Mouse (Mus musculus) heart, embryonic 16.5 days (tissue): ENCODE results near the gene Tec. TPM values are rescaled to one million over a fixed set of nuclear protein-coding genes. Genes with fewer than 3 reads are reported as not detected.

Source experiments
- ATAC-seq: fragments of 200-750 bp; cut with Nextera tagmentation; replicated peaks from 2 replicates; pipeline ENCODE4 v1.8.0; 2017; ENCODE audit warnings: moderate number of reproducible peaks; ENCODE audit not compliant: insufficient read depth, low FRiP score; ENCODE audit errors: extremely low read depth
- H3K27ac ChIP-seq: fragments of 300-500 bp; sonication (generic); 2 replicates; pipeline ENCODE4 v1.5.1; 2014; ENCODE audit warnings: mild to moderate bottlenecking, low read length, control low read depth, moderate library complexity
- H3K27me3 ChIP-seq: fragments of 300-500 bp; sonication (generic); 2 replicates; pipeline ENCODE4 v1.6.1; 2014; ENCODE audit warnings: low read length, mixed read lengths; ENCODE audit not compliant: control insufficient read depth, insufficient read depth
- H3K36me3 ChIP-seq: fragments of 300-500 bp; sonication (generic); 2 replicates; pipeline ENCODE4 v1.6.1; 2014; ENCODE audit not compliant: control insufficient read depth, insufficient read depth
- H3K4me1 ChIP-seq: fragments of 300-500 bp; sonication (generic); 2 replicates; pipeline ENCODE4 v1.6.1; 2014; ENCODE audit warnings: low read length, mixed read lengths; ENCODE audit not compliant: control insufficient read depth, insufficient read depth
- H3K4me2 ChIP-seq: fragments of 300-500 bp; sonication (generic); 2 replicates; pipeline ENCODE4 v1.6.1; 2014; ENCODE audit warnings: low read depth, mild to moderate bottlenecking, control low read depth, low read length
- H3K4me3 ChIP-seq: fragments of 300-500 bp; sonication (generic); 2 replicates; pipeline ENCODE4 v1.5.1; 2014; ENCODE audit warnings: mild to moderate bottlenecking, control low read depth, low read length
- H3K9ac ChIP-seq: fragments of 300-500 bp; sonication (generic); 2 replicates; pipeline ENCODE4 v1.6.1; 2014; ENCODE audit warnings: low read length, control low read depth
- H3K9me3 ChIP-seq: fragments of 300-500 bp; sonication (generic); replicated peaks from 2 replicates; pipeline ENCODE4 v1.6.1; 2016; ENCODE audit warnings: low read length; ENCODE audit not compliant: control insufficient read depth
- WGBS: fragments of 180-500 bp; shearing (Covaris S2); extraction: QIAGEN DNeasy Blood & Tissue Kit; methylation state at CpG from one replicate; pipeline ENCODE4 v1.1.7; 2014; 5-methylcytosine and 5-hydroxymethylcytosine counted together
- polyA plus RNA-seq: library from polyadenylated mRNA; unstranded; fragments of >200 nt; fragmentation: Nextera tagmentation; extraction: Ambion mirVana; gene quantifications from 2 replicates; pipeline ENCODE4 v1.2.1, GENCODE M21; 2015

Gene Tec
- polyA plus RNA-seq, 1 experiment from 2014 or later: 23.0 TPM

- Histone ChIP-seq H3K9me3 (peaks cover 5% of the 10 kb centered on the region), H3K4me3 (no peak overlapping the region), H3K4me1 (peaks cover 9% of the 10 kb centered on the region), H3K4me2 (no peak overlapping the region), H3K9ac (no peak overlapping the region), H3K27me3 (no peaks in the 10 kb centered on the region), H3K27ac (no peak overlapping the region), H3K36me3 (no peaks in the 10 kb centered on the region)
- ATAC-seq: no peak
- WGBS: 82% methylated on average over 3 of the region's 3 CpGs
Measured at GRCm38 (mm10) chr5:72839655-72840054, 28.6 kb downstream of the Tec start.

- no peak overlapping the region for H3K9ac ChIP-seq
- no peaks in the 10 kb centered on the region for H3K36me3 ChIP-seq
- WGBS: 62% methylated on average over 2 of the region's 2 CpGs
- no peak overlapping the region for H3K4me3 ChIP-seq
- H3K27ac ChIP-seq: no peak overlapping the region
- no peaks in the 10 kb centered on the region for H3K27me3 ChIP-seq
- H3K4me2 ChIP-seq: no peak overlapping the region
- H3K4me1 ChIP-seq: peaks cover 3% of the 10 kb centered on the region
- peaks cover 5% of the 10 kb centered on the region for H3K9me3 ChIP-seq
- ATAC-seq: no peak
Measured at GRCm38 (mm10) chr5:72838976-72839375, 29.3 kb downstream of the Tec start.

- ATAC-seq: no peak
- no peak overlapping the region for H3K4me2 ChIP-seq
- WGBS: 92% methylated on average over 3 of the region's 3 CpGs
- H3K9ac ChIP-seq: no peak overlapping the region
- H3K27ac ChIP-seq: no peak overlapping the region
- peaks cover 3% of the 10 kb centered on the region for H3K9me3 ChIP-seq
- H3K36me3 ChIP-seq: no peaks in the 10 kb centered on the region
- no peaks in the 10 kb centered on the region for H3K27me3 ChIP-seq
- H3K4me1 ChIP-seq: no peaks in the 10 kb centered on the region
- no peak overlapping the region for H3K4me3 ChIP-seq
Measured at GRCm38 (mm10) chr5:72835656-72836055, 32.6 kb downstream of the Tec start.

DNA sequence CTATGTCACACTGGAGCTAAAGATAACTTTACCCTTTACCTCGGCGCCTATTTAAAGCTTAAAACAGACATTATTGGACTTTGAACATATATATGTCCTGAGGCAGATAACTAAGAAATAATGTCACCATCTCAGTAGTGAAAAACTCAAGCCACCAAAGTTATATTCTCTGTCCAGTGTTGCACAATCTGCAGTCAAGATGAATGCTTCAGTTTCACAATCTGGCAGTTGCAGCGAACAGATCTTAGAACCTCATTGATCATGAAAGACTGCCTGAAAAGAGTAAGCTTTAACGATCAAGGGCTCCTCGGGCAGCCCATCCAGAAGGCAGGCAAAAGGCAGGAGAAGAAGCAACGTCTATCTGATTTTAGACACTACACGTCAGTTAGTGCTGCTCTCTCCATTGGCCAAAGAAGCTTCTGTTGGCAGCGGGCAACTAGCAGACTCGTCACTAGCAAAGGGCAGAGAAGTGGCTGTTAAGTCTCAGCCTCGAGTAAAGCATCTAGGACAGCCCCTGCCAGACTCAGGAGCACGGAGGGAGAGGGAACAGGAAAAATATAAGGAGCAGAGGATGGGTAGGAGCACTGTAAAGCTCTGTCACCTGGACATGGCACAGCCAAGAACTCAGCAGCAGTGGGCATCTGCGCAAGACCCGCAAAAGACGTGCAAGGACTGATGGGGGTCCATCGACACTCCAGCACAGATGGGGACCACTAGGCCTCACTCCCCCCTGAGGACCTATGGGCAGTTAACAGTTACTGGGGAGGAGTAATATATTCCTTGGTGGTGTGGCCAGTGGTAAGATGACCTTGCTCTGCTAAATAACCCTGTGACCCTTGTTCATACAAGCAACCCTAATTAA lies 35.1 kb downstream of the Tec start:
- Histone ChIP-seq H3K27ac (no peak overlapping the region), H3K4me3 (no peak overlapping the region), H3K9ac (no peak overlapping the region), H3K9me3 (peaks cover 3% of the 10 kb centered on the region; the same call in 1 of the 2 replicates), H3K36me3 (no peaks in the 10 kb centered on the region), H3K4me1 (peaks cover 2% of the 10 kb centered on the region; the same call in 1 of the 2 replicates), H3K27me3 (no peaks in the 10 kb centered on the region), H3K4me2 (no peak overlapping the region)
- WGBS: 68% methylated on average over 15 of the region's 15 CpGs
- ATAC-seq: no peak

DNA sequence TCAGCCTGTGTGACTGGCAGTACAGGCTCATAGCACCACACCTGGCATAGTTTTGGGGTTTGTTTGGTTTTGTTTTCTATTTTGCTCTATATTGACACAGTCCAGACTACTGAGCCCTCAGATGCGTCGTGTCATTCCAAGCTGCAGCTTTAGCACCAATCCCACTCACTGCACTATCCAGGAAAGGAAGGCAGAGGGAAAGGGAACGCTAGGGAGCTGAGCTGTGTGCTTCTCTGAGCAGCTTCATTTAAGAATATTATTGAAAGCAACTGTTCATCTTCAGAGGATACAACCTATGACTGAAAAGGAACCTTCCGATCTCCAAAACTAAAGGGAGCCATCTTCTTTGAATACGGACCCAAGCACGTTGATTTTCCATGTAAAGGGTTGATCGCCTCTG lies 36.1 kb downstream of the Tec start:
- H3K9ac ChIP-seq: no peak overlapping the region
- WGBS: 86% methylated on average over 7 of the region's 7 CpGs
- H3K4me1 ChIP-seq: peaks cover 2% of the 10 kb centered on the region; the same call in 1 of the 2 replicates
- H3K9me3 ChIP-seq: no peaks in the 10 kb centered on the region
- no peaks in the 10 kb centered on the region for H3K36me3 ChIP-seq
- H3K27ac ChIP-seq: no peak overlapping the region
- H3K4me3 ChIP-seq: no peak overlapping the region
- no peak for ATAC-seq
- no peaks in the 10 kb centered on the region for H3K27me3 ChIP-seq
- H3K4me2 ChIP-seq: no peak overlapping the region

GRCm38 (mm10) chr5:72830988-72831610 lies 37.2 kb downstream of the Tec start:
- H3K9ac ChIP-seq: no peak overlapping the region
- WGBS: 87% methylated on average over 5 of the region's 5 CpGs
- no peak overlapping the region for H3K4me2 ChIP-seq
- no peaks in the 10 kb centered on the region for H3K27me3 ChIP-seq
- H3K4me3 ChIP-seq: no peak overlapping the region
- H3K27ac ChIP-seq: no peak overlapping the region
- peaks cover 2% of the 10 kb centered on the region; the same call in 1 of the 2 replicates for H3K4me1 ChIP-seq
- no peak for ATAC-seq
- no peaks in the 10 kb centered on the region for H3K9me3 ChIP-seq
- no peaks in the 10 kb centered on the region for H3K36me3 ChIP-seq

DNA sequence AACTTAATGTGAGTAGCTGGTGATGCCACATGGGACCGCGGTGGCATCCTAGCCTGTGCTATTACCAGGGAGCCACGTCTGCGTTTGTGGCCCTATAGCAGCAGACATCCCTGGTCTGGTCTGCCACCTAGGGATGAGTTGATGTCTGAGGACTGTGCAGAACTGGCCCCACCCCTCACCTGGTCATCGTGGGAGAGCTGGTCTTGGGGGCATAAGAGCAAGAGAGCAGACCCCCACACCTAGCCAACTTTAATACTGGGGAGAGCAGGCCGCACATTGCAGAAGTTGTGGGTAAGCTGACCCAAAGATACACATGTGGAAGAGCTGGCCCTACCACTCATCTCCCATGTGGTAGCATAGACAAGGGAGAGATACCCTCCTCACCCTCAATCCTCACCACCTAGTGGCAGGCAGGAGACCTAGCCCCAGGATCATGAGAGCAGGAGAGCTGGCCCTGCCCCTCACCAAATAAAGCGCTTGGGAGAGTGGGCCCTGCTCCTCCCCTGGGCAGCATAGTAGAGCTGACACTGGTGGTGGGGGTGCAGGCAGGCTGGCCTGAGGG lies 38.7 kb downstream of the Tec start:
- Histone ChIP-seq H3K36me3 (no peaks in the 10 kb centered on the region), H3K4me2 (no peak overlapping the region), H3K4me3 (no peak overlapping the region), H3K9me3 (no peaks in the 10 kb centered on the region), H3K27ac (no peak overlapping the region), H3K27me3 (no peaks in the 10 kb centered on the region), H3K4me1 (peaks cover 2% of the 10 kb centered on the region; the same call in 1 of the 2 replicates), H3K9ac (no peak overlapping the region)
- WGBS: 86% methylated on average over 7 of the region's 7 CpGs
- ATAC-seq: no peak

DNA sequence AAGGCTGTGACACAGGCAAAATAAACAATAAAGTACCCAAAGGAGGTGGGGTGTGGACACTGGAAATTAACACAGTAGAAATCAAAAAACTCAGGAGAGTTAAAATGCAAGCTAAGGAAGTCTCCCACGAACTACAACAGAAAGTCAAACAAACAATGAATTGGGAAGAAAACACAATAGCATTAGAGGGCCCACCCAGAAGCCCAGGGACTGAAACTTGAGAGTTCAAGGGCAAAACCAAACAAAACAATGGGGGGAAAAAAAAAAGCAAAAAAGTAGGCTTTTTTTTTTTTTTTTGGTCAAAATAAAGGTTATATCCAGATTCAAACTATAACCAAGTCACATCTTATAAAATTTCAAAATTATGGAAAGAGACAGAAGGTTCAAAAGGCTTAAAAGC lies 39.9 kb downstream of the Tec start:
- Histone ChIP-seq H3K4me3 (no peak overlapping the region), H3K9ac (no peak overlapping the region), H3K27ac (no peak overlapping the region), H3K27me3 (no peaks in the 10 kb centered on the region), H3K36me3 (peaks cover 2% of the 10 kb centered on the region; the same call in 1 of the 2 replicates), H3K4me2 (no peak overlapping the region), H3K4me1 (peaks cover 2% of the 10 kb centered on the region; the same call in 1 of the 2 replicates), H3K9me3 (no peaks in the 10 kb centered on the region)
- WGBS: 49% methylated on average over 1 of the region's 1 CpGs
- no peak for ATAC-seq

GRCm38 (mm10) chr5:72827435-72827834 lies 40.8 kb downstream of the Tec start:
- H3K9ac ChIP-seq: no peak overlapping the region
- no peak overlapping the region for H3K4me2 ChIP-seq
- H3K9me3 ChIP-seq: no peaks in the 10 kb centered on the region
- no peaks in the 10 kb centered on the region for H3K27me3 ChIP-seq
- H3K4me3 ChIP-seq: no peak overlapping the region
- 76% methylated on average over 5 of the region's 5 CpGs for WGBS
- ATAC-seq: no peak
- peaks cover 8% of the 10 kb centered on the region; the same call in 1 of the 2 replicates for H3K36me3 ChIP-seq
- no peak overlapping the region for H3K27ac ChIP-seq
- peaks cover 2% of the 10 kb centered on the region; the same call in 1 of the 2 replicates for H3K4me1 ChIP-seq
